Mouse (Mus musculus) intestine, embryonic 16.5 days (tissue): ENCODE results near the gene Tvp23b. TPM values are rescaled to one million over a fixed set of nuclear protein-coding genes. Genes with fewer than 3 reads are reported as not detected.
A peak's percentile ranks its signal among the peaks of the same experiment; 100 is the strongest.

Experiments used
- ATAC-seq: fragments of 200-750 bp; cut with Nextera tagmentation; 2 replicates; pipeline ENCODE4 v1.8.0; 2017; ENCODE audit warnings: moderate TSS enrichment, moderate library complexity
- H3K27ac ChIP-seq: fragments of 300-500 bp; sonication (generic); 2 replicates; pipeline ENCODE4 v1.5.1; 2014; ENCODE audit warnings: mild to moderate bottlenecking, low read length
- H3K27me3 ChIP-seq: fragments of 300-500 bp; sonication (generic); replicated peaks from 2 replicates; pipeline ENCODE4 v1.6.1; 2014; ENCODE audit warnings: low read length, control low read depth, mixed read lengths; ENCODE audit not compliant: control insufficient read depth, insufficient read depth
- H3K36me3 ChIP-seq: fragments of 300-500 bp; sonication (generic); 2 replicates; pipeline ENCODE4 v1.6.1; 2014; ENCODE audit warnings: low read length, control low read depth; ENCODE audit not compliant: control insufficient read depth, insufficient read depth
- H3K4me1 ChIP-seq: fragments of 300-500 bp; sonication (generic); 2 replicates; pipeline ENCODE4 v1.6.1; 2014; ENCODE audit warnings: low read length, control low read depth, mixed read lengths; ENCODE audit not compliant: control insufficient read depth, insufficient read depth
- H3K4me2 ChIP-seq: fragments of 300-500 bp; sonication (generic); 2 replicates; pipeline ENCODE4 v1.6.1; 2014; ENCODE audit warnings: low read depth, low read length, control low read depth
- H3K4me3 ChIP-seq: fragments of 300-500 bp; sonication (generic); 2 replicates; pipeline ENCODE4 v1.5.1; 2014; ENCODE audit warnings: mild to moderate bottlenecking, low read length
- H3K9ac ChIP-seq: fragments of 300-500 bp; sonication (generic); 2 replicates; pipeline ENCODE4 v1.6.1; 2014; ENCODE audit warnings: low read depth, low read length
- H3K9me3 ChIP-seq: fragments of 300-500 bp; sonication (generic); 2 replicates; pipeline ENCODE4 v1.6.1; 2016; ENCODE audit warnings: low read length, control low read depth; ENCODE audit not compliant: control insufficient read depth
- WGBS: fragments of 180-500 bp; shearing (Covaris S2); extraction: QIAGEN DNeasy Blood & Tissue Kit; methylation state at CpG from one replicate; pipeline ENCODE4 v1.1.7; 2014; 5-methylcytosine and 5-hydroxymethylcytosine counted together
- polyA plus RNA-seq: library from polyadenylated mRNA; unstranded; fragments of >200 nt; fragmentation: Nextera tagmentation; extraction: Ambion mirVana; gene quantifications from 2 replicates; pipeline ENCODE4 v1.2.1, GENCODE M21; 2015

The Tvp23b gene
- polyA plus RNA-seq, 1 experiment from 2014 or later = 90.2 TPM

GRCm38 (mm10) chr11:62914532-62914931 is 35.3 kb downstream of the Tvp23b start:
- Histone ChIP-seq H3K4me2 (no peak overlapping the region), H3K27me3 (no peaks in the 10 kb centered on the region), H3K36me3 (no peaks in the 10 kb centered on the region), H3K27ac (no peak overlapping the region), H3K9me3 (no peaks in the 10 kb centered on the region), H3K9ac (no peak overlapping the region), H3K4me1 (no peaks in the 10 kb centered on the region), H3K4me3 (no peak overlapping the region)
- WGBS = 60% methylated on average over 6 of the region's 6 CpGs
- ATAC-seq = no peak

- Histone ChIP-seq H3K27me3 (no peaks in the 10 kb centered on the region), H3K4me1 (no peaks in the 10 kb centered on the region), H3K36me3 (no peaks in the 10 kb centered on the region), H3K4me2 (no peak overlapping the region), H3K9ac (no peak overlapping the region), H3K4me3 (no peak overlapping the region), H3K9me3 (no peaks in the 10 kb centered on the region), H3K27ac (no peak overlapping the region)
- WGBS = 61% methylated on average over 2 of the region's 2 CpGs
- no peak for ATAC-seq
Observed at GRCm38 (mm10) chr11:62915486-62915885, 36.2 kb downstream of the Tvp23b start.

DNA sequence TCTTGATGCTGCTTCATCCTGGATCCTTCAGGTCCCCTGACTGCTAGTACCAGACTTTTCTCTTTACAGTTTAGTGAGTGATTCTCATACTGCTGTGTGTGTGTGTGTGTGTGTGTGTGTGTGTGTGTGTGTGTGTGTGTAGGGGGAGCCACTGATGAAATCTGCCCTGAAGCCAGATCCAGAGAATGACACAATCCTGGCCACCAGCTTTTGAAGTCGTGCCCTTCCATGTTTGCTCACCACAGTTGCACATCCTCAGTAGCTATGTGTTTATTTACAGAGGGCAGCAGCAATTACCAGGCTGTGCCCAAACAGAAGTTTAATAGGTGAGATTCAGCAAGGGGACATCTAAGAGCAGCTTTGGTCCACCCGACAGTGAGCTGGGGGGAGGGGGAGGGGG is 37.5 kb downstream of the Tvp23b start:
- Histone ChIP-seq H3K27me3 (no peaks in the 10 kb centered on the region), H3K36me3 (no peaks in the 10 kb centered on the region), H3K9ac (no peak overlapping the region), H3K27ac (no peak overlapping the region), H3K9me3 (no peaks in the 10 kb centered on the region), H3K4me3 (no peak overlapping the region), H3K4me2 (no peak overlapping the region), H3K4me1 (peaks cover 2% of the 10 kb centered on the region; the same call in 1 of the 2 replicates)
- ATAC-seq = no peak
- 15% methylated on average over 2 of the region's 2 CpGs for WGBS

GRCm38 (mm10) chr11:62919946-62920742 is 40.9 kb downstream of the Tvp23b start:
- Histone ChIP-seq H3K27ac (peak overlapping the region; percentile 54), H3K4me2 (peak overlapping the region; percentile 5), H3K36me3 (no peaks in the 10 kb centered on the region), H3K4me1 (peaks cover 2% of the 10 kb centered on the region; the same call in 1 of the 2 replicates), H3K27me3 (no peaks in the 10 kb centered on the region), H3K9me3 (no peaks in the 10 kb centered on the region), H3K4me3 (no peak overlapping the region), H3K9ac (no peak overlapping the region)
- no peak for ATAC-seq
- WGBS = 68% methylated on average over 6 of the region's 6 CpGs

- H3K36me3 ChIP-seq = no peaks in the 10 kb centered on the region
Observed at GRCm38 (mm10) chr11:62920743-62921050, 41.4 kb downstream of the Tvp23b start.

DNA sequence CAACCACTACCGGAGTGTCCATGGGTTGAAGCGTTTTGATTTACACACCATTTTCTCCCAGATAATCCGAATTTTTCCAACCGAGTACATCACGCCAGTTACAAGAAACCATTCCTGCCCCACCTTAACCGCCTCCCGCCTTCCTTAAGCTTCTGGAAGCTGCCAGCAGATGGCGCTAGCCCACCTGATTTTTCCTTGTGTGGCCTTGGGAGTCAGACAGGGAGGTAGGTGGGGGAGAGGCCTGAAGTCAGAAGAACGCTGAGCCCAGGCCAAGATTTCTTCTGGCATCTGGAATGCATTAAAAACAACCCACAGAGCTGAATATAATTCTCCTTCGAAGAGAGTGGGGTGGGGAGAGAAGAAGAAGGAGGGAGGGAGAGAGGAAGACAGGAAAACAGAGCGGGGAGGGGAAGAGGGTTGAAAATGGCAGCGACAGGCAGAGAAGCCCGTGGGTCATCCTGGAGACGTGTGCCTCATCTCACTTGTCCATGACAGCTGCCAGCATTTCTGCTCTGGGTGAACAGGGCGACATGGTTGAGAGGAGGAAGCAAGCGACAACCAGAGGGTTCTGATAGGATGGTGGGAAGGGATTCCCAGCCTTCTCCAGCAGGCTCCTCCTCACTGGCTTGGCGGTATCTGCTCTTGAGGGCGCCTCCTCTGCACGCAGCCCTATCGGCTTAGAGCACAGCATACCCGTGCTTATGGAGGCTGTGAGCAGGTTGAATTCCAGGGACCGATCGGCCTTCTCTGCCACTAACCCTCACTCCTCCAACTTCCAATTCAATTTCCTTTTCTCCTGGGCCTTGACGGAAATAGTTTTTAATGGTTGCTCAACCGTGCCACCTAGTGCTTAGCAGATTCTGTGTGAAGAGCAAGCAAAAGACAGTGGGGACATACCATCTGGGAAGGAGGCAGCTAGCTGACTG is 42.1 kb downstream of the Tvp23b start:
- Histone ChIP-seq H3K9me3 (no peaks in the 10 kb centered on the region), H3K4me1 (peaks cover 2% of the 10 kb centered on the region; the same call in 1 of the 2 replicates), H3K4me2 (peak overlapping the region; percentile 41), H3K4me3 (0 out of 2 replicates have a peak overlapping the region, but pooled peaks have one; percentile 13), H3K27me3 (no peaks in the 10 kb centered on the region), H3K9ac (peak overlapping the region; percentile 35; the same call in 1 of the 2 replicates), H3K27ac (peak overlapping the region; percentile 70), H3K36me3 (no peaks in the 10 kb centered on the region)
- WGBS = 20% methylated on average over 25 of the region's 25 CpGs
- ATAC-seq = peak; percentile 90

More at GRCm38 (mm10) chr11:62920743-62921050, 41.4 kb downstream of the Tvp23b start:
- no peaks in the 10 kb centered on the region for H3K27me3 ChIP-seq
- 17% methylated on average over 6 of the region's 6 CpGs for WGBS
- ATAC-seq = no peak
- no peak overlapping the region for H3K4me3 ChIP-seq
- H3K9me3 ChIP-seq = no peaks in the 10 kb centered on the region
- H3K9ac ChIP-seq = no peak overlapping the region
- peaks cover 2% of the 10 kb centered on the region; the same call in 1 of the 2 replicates for H3K4me1 ChIP-seq
- peak overlapping the region; percentile 5 for H3K4me2 ChIP-seq
- H3K27ac ChIP-seq = no peak overlapping the region

- Histone ChIP-seq H3K9me3 (no peaks in the 10 kb centered on the region), H3K27ac (no peak overlapping the region), H3K9ac (no peak overlapping the region), H3K4me3 (no peak overlapping the region), H3K27me3 (no peaks in the 10 kb centered on the region), H3K4me2 (no peak overlapping the region), H3K4me1 (peaks cover 2% of the 10 kb centered on the region; the same call in 1 of the 2 replicates), H3K36me3 (no peaks in the 10 kb centered on the region)
- ATAC-seq = no peak
- WGBS = 64% methylated on average over 6 of the region's 6 CpGs
Observed at GRCm38 (mm10) chr11:62924091-62924761, 45.0 kb downstream of the Tvp23b start.

DNA sequence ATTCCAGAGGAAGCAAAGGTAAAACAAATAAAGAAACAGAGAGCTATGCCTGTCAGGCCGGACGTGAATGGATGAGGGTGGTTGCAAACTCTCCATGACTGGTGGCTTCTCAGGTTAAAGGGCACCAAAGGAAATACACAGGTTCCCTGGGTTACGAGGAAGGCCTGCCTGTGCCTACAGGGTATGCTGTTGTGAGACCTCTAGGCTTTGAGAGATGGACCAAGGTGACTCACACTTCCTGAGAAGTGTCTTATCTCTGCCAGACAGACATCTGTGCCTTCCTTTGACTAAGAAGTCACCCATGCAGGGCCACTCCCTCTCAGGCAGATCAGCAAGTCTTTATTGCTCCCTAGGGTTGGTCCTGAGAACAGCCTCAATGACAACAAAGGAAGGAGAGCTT is 50.5 kb downstream of the Tvp23b start:
- 32% methylated on average over 3 of the region's 3 CpGs for WGBS
- Histone ChIP-seq H3K4me1 (no peaks in the 10 kb centered on the region), H3K27me3 (no peaks in the 10 kb centered on the region), H3K4me3 (no peak overlapping the region), H3K4me2 (no peak overlapping the region), H3K9ac (no peak overlapping the region), H3K27ac (no peak overlapping the region), H3K36me3 (no peaks in the 10 kb centered on the region), H3K9me3 (no peaks in the 10 kb centered on the region)
- ATAC-seq = peak; percentile 23; the same call in 1 of the 2 replicates

GRCm38 (mm10) chr11:62930574-62930973 is 51.3 kb downstream of the Tvp23b start:
- WGBS = 65% methylated on average over 4 of the region's 4 CpGs
- Histone ChIP-seq H3K27me3 (no peaks in the 10 kb centered on the region), H3K27ac (no peak overlapping the region), H3K9ac (no peak overlapping the region), H3K36me3 (no peaks in the 10 kb centered on the region), H3K9me3 (no peaks in the 10 kb centered on the region), H3K4me1 (no peaks in the 10 kb centered on the region), H3K4me3 (no peak overlapping the region), H3K4me2 (no peak overlapping the region)
- no peak for ATAC-seq
